Mouse (Mus musculus) lung, postnatal 0 days (tissue): ENCODE measurements at regions not wholly inside any gene's neighbourhood (a gene's known extent, or its start where the extent isn't known, plus 50 kb on each side); places are given as distances from the start of the nearest gene placed in this dataset.

Experiments used
- CTCF ChIP-seq: IDR thresholded peaks from 2 replicates; pipeline ENCODE4 v1.5.1; 2016; ENCODE audit warnings: antibody characterized with exemption, mild to moderate bottlenecking
- EP300 ChIP-seq: IDR thresholded peaks from 2 replicates; pipeline ENCODE4 v1.6.1; 2016; ENCODE audit warnings: antibody characterized with exemption, mild to moderate bottlenecking, control low read depth

DNA sequence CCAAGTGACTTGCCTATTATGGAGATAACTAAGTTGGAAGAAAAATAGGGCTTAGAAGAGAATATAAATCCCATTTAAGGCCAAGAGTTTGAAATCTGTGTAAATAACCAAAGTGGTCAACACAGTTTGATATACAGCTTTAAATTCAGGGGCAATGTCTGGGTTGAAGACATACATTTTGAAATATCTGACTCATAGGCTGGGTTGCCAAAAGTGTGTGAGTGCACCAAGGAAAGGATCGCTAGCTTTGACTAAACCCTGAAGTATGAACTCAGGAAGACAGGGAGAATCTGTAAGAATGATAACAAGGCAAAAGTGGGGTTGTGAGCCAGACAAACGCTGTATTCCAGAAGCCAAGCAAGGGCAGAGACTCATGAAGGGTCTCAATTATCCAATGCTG, 288.1 kb downstream of the Inhba start:
- TF ChIP-seq EP300 (no peak), CTCF (no peak)
